Mouse (Mus musculus) G1E (cell line): ENCODE data around the gene Cenpo.

Experiments used
- GATA2 ChIP-seq: IDR thresholded peaks from 2 replicates; pipeline ENCODE4 v1.6.1; 2012; ENCODE audit warnings: low read depth, low read length, inconsistent platforms, borderline replicate concordance
- TAL1 ChIP-seq: conservative IDR thresholded peaks from 2 replicates; pipeline ENCODE4 v1.6.1; 2012; ENCODE audit warnings: low read depth, low read length, inconsistent platforms, mixed read lengths

DNA sequence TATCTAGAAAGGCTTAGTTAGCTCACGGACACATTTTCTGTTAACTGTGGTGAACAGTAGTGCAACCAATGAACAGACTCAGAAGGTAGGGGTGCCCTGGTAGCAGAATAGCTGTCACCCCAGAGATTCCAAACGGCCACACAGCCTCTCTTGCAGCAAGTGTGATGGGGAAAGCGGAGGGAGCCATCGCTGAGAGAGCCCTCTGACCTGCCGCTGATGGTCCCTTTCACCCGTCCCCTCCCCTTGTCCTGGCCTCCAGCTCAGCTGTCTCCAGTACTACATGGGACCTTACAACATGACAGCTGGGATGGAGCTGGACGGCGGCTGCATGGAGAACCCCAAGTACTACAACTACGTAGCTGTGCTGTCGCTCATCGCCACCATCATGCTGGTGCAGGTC is 28.0 kb downstream of the Cenpo start:
- TF ChIP-seq TAL1 (no peak), GATA2 (no peak)
